In genomic region chr16:90903300-90903699, GRCm38 (mm10) we compare ENCODE assay signal across 13 mouse cellular contexts.
"Had no signal": no experiment of that assay in that cellular context is flagged by ENCODE, and none has a peak within 500 bp of the region (broad histone marks: within the 10 kb centered on the region; RNA-seq: fewer than 3 reads in every experiment).

No protein-coding gene starts in this region.

- H3K36me3 ChIP-seq: liver, embryonic 13.5 days had no signal

- H3K27ac ChIP-seq: kidney, postnatal 0 days; left cerebral cortex, adult 2 months; liver, embryonic 13.5 days had no signal

- H3K4me1 ChIP-seq: liver, embryonic 13.5 days had no signal

- DNase-seq: kidney, postnatal 25 days; layer of hippocampus, postnatal 36 days; liver, embryonic 13.5 days; lung, adult 2 months; lung, postnatal 14 days; lung, postnatal 4 days; midbrain, embryonic 14.5 days; thymus, adult 2 months; thymus, postnatal 14 days; thymus, postnatal 4 days had no signal

- H3K4me3 ChIP-seq: left cerebral cortex, adult 2 months; liver, embryonic 13.5 days had no signal

- H3K4me2 ChIP-seq: liver, embryonic 13.5 days; midbrain, embryonic 11.5 days had no signal

- H3K9me3 ChIP-seq: liver, embryonic 13.5 days had no signal

- H3K9ac ChIP-seq: liver, embryonic 13.5 days had no signal
